Mouse (Mus musculus): Measurements from ENCODE around the gene Gm20388.

GRCm38 (mm10) chr8:123454559-123454958, 3543.9 kb downstream of the Gm20388 start:
- no peak for TF ChIP-seq POLR2A (IDR thresholded peaks at IDR 0.05; ENCODE audit: extremely low read depth, insufficient read depth, low read length)
- TF ChIP-seq CTCF (IDR thresholded peaks at IDR 0.05; ENCODE audit: extremely low read depth, insufficient read depth, low read length), result no peak

All from cortical plate, adult 2 months (tissue).